Mouse (Mus musculus): ENCODE data around the gene Hdac7.
"Not testable (repeated sequence)": the region's sequence is repeated elsewhere in the genome, so short reads cannot be mapped to it uniquely, and the experiment has no call there.

The Hdac7 gene

DNA sequence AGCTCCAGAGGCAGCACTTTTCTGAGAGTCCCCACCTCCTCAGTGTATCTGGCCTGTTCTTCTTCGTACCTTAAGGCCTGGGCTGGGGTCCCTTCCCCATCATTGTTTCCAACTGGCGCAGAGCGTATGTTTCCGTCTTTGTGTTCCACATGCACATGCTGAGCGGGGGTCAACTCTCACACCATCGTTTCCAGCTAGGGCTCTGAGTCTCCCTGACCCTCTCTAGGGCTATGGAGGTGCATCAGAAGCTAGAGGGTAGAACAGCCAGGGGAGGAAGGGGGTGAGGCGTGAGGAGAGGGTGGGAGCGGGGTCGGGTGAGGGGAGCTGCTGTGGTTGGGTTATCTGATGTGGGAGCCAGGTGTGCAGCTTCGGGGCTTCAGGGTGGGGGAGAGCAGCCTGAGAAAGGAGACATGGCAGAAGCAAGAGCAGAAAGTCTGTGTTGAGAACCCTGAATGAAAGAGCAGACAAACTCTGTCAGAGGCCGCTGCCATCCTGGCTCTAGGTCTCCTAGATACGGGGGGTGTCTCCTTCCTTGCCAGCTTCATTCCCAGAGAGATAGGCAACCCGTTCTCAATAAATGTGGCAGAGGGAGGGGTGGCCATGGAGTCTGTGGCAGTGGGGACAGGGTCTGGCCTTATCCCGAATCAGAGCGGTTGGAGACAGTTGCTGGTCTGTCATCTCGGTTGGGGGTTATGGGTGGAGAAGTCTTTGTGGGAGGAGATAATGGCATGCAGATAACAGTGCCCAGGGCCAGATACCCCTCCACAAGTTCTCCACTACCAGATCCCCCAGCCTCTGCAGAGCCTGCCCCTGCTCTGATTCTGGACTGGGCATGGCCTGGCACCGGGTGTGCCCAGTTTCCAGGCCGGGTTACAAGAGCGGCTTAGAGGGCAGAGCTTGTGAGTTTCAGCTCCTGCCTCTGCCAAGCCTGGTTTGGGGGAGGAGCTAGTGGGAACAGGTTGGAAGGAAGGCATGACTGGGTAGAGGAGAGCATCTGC, at the start of gene Hdac7:
Gene Hdac7, minus strand, starts transcription at position 466 of the 998 bp plus-strand sequence.
- peak in 1 of 2 experiments; percentile 61 for DNase-seq

- no peak for DNase-seq
Measured at GRCm38 (mm10) chr15:97892506-97892905, 48.2 kb upstream of the Hdac7 start.

DNA sequence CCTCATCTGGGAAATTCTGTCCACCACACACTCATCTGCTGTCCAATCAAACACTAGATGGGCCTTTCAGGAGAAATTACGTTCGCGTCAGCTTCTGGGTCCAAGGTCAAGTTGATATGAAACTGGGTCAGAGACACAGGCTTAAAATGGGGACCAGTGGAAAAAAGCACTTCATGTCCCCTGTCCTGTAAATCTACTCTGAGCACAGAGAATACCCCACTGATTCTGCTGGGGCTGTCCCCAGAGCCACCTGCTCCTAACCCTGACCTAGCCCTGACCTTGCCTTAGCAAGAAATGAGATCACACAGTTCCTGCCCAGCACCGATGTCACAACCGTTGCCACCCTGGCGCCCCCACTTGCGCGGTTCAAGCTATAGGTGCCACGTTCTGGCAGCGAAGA, 46.1 kb upstream of the Hdac7 start:
- DNase-seq = peak in 1 of 2 experiments; percentile 29

DNA sequence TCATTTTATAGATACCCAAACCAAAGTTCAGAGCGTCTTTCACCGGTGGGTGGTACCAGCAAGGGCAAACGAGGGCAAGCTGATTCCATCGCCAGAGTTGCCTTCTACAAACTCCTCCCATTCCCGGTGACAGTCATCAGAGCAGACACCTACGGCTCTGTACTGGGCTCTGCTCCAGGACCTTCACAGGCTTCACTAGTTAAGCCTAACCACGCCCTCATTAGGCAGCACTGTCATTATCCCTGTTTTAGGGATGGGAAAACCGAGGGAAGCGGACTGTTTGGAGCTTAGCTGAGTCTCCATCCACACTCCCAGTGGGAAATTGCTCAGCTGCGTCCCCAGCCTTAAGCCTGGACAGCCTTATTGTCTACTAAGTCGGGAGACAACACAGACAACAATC, 45.7 kb upstream of the Hdac7 start:
- peak; percentile 71 to 82 for DNase-seq

DNA sequence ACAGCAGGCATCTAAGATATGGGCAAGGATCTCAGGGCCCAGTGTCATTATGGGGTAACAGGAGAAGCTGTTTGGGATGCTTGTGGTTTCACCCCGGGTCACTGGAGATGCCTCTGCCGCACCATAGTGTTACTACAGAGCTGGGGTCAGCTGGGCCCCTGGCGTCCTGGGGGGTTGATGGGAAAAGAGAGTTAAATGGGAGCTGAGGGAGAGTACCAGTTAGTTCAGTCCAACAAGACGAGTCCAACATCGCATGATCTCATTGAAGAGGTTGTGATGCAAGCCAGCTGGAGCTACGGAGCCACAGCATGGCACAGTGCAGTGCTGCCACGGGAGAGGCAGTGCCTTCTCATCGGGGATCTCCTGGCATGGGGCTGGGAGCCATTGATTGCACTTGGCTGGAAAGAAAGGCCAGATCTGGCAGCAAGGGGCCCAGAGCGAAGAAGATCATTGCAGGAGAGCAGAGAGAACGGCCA, 43.3 kb upstream of the Hdac7 start:
- no peak for DNase-seq

DNA sequence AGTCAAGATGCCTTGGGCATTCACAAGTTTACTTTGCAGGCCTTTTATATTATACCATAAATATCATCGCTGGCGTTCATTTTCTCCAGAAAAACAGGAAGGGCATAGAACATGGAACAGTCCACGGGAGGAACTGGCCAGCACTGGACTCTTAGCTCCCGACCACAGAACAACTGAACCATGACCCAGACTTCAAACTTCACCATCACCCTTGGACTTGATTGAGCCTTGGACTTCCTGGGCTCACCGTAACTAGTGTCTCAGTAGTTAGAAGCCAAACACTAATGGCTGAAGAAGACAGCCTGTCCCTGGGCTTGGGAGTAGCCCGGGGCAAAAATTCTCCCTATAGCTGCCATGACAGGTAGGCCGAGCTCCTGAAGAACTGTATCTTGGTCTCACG, 37.1 kb upstream of the Hdac7 start:
- peak; percentile 61 to 81 for DNase-seq

GRCm38 (mm10) chr15:97880441-97880840, 36.1 kb upstream of the Hdac7 start:
- DNase-seq = peak; percentile 82 to 87

- DNase-seq = peak in 1 of 2 experiments; percentile 72
Measured at GRCm38 (mm10) chr15:97878696-97879328, 34.5 kb upstream of the Hdac7 start.

GRCm38 (mm10) chr15:97875784-97876183, 31.5 kb upstream of the Hdac7 start:
- DNase-seq = no peak

DNA sequence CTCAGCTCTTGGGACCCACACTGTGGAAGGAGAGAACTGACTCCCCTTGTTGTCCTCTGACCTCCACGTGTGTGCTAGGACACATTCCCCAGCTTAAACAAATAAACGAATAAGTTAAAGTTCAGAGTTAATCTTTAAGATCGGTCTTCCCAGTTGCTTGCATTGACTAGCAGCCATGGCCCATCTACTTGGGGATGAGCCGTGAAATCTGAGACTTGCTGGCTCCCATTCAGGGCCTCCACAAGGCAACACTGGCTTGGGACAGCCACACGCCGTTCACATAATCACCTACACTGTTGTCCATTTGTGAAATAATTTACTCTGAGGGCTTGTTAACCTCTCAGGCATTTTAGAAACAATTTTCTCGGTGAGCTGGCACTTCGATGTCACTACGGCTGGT, 29.4 kb upstream of the Hdac7 start:
- DNase-seq = peak; percentile 43 to 62

DNA sequence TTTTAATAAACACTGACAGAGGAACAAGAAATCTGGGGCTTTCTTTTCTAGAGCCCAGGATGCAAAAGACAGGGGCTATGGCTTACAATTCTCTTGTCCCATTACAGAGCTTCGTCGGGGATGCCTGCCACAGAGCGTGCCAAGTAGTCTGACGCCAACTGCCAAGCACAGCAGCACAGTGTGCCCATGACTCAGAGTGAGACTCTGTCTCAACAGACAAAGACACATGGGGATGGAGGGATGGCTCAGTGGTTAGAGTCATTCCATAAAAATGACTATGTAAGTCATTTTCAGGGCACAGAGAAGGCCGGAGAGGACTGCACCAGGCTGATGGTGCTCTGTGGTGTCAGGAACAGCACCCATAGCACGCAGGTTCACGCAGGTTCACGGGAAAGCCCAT, 27.9 kb upstream of the Hdac7 start:
- DNase-seq = no peak

DNA sequence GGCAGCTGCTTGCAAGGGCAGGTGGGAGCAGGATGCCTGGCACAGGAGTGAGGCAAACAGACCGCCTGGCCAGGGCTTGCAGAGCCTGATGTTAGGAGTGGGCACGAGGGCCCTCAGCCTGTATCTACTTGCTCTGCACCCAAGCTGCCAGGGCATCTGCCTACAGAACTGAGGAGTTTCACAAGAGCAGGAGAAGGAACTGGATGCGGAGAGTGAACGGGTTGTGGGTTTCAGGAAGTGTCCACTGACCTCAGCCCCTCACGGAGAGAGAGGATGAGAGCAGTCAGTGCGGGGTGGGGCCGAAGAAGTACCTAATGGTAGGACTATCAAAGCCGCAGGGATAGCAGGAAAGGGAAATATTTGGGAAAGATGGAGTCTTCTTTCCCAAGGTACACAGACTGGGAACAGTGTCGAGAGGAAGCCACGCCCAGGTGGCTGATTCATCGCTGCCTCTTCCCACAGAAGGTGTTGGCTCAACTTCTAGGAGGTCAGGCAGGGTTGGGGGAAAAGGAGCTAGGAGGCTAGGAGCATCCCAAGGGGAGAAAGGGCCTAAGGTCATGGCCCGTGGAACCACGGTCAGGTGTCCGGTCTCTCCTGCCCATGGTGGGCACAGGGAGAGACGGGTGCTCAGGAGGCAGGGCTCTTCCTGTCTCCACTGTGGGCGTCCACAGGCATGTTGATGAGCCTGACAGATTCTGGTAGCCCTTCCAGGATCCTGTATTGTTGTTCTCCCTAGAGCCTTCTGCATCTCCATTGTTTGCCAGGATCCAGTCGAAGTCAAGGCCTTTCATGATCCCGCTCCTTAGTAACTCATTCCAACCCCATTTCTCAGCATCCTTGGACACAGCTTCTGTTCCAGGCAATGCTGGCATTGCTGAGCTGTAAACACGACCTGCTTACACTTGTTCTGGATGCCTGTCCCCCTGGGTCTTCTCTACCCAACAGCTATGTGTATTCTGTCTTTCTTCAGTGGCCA, 27.0 kb upstream of the Hdac7 start:
- no peak for DNase-seq

DNA sequence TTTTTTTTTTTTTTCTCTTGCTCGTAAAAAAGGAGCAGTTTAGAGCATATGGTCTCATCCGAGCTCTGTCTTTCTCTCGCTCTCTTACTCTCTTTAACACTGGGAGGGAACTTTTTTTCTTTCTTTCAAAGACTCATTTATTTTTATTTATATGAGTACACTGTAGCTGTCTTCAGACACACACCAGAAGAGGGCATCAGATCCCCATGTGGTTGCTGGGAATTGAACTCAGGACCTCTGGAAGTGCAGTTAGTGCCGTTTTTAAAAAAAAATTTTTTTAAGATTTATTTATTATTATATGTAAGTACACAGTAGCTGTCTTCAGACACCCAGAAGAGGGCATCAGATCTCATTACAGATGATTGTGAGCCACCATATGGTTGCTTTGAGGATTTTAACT, 25.8 kb upstream of the Hdac7 start:
- DNase-seq = not testable (repeated sequence)

GRCm38 (mm10) chr15:97868985-97869384, 24.7 kb upstream of the Hdac7 start:
- DNase-seq = no peak

- DNase-seq = no peak
Measured at GRCm38 (mm10) chr15:97865988-97866387, 21.7 kb upstream of the Hdac7 start.

- no peak for DNase-seq
Measured at GRCm38 (mm10) chr15:97865175-97865574, 20.9 kb upstream of the Hdac7 start.

DNA sequence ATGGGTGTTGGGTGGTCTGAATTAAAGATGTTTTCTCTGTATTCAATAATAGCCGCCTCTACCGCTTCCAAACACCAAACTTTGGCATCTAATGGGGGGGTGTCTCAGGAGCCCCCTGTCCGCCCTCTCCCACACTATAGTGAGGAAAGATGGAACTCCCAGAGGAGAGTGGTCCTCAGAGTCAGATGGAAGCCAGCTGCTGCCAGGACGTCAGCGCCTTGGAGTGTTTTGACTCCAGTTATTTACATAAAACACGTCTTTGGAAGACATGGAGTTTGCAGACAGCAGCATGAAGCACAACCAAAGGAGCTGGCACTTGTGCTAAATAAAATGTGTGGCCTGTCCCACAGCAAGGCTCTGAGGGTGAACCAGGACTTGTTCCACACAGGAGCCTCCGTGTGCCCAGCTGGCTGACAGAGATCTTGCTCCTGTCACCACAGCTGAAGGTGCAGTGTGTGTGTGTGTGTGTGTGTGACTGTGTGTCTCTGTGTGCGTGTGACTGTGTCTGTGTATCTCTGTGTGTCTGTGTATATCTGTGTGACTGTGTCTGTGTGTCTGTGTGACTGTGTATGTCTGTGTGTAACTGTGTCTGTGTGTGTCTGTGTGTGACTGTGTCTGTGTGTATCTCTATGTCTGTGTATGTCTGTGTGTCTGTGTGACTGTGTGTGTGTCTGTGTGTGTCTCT, 20.2 kb upstream of the Hdac7 start:
- no peak for DNase-seq

GRCm38 (mm10) chr15:97863494-97863881, 19.2 kb upstream of the Hdac7 start:
- no peak for DNase-seq

DNA sequence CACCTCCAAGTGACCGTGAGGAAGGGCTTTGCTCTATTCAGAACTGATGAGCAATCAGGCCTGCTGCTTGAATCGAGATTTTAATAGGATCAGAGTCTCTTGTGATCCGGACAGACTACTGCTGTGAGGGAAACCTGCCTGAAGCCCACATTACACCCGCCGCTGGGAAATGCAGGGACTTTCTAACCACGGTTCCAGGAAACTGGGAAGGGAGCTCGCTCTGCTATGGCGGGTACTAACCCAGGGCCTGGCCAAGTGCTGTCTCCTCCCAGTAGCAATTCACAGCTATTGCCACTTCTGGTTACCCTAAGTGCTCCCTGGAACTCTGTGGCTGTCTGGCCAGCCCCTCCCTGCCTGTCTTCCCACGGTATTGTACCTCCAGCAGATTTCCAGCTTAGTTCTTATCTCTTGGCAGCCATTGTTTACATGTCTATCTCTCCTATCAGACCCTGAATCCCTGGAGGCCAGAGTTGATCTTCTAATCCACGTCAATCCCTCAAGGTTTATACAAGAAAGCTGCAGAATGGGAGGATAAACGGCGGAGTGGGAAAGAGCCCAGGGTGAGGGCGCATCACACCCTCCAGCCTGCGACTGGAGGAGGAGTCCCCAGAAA, 18.7 kb upstream of the Hdac7 start:
- DNase-seq = no peak

- peak; percentile 44 to 63 for DNase-seq
Measured at GRCm38 (mm10) chr15:97860353-97860752, 16.1 kb upstream of the Hdac7 start.

DNA sequence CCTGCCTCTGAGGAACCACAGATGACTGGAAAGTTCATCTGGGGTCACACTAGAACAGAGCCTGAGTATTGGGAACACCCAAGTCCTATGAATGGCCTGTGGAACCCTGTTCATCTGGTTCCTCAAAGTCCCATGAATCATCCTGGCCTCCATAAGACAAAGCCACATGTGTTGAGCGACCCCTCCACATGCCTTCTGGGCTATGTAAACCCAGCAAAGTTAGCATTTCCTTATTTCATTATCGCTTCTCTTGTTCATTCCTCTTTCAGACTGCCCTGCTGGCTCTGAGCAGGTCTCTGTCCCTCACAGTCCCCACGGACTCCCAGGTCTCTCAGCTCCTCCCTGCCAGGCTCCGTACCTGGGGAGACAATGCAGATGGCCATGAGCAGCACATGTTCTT, 14.1 kb upstream of the Hdac7 start:
- DNase-seq = no peak

DNA sequence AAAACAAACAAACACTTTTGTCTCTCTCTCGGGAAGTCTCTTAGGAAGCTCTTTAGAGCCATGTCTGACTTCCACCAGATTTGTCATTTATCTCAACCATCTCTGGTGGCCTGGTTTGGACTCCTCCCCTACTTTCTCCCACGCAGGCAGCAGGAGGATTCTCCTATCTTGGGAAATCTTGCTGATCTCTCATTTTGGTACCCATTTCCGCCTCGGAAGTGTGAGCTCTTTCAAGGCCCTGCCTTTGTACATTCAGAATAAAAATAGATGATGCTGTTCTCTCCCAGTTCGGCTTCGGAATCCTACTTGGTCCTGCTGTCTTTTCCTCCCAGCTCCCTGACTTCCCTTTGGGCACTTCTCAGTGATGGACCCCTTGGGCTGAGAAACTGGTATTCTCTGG, 10.2 kb upstream of the Hdac7 start:
- no peak for DNase-seq
